Mouse (Mus musculus) neural tube, embryonic 15.5 days (tissue): ENCODE measurements around the gene 1700086D15Rik. TPM values are rescaled to one million over a fixed set of nuclear protein-coding genes. Genes with fewer than 3 reads are reported as not detected.

Experiments used
- polyA plus RNA-seq: library from polyadenylated mRNA; unstranded; fragments of >200 nt; fragmentation: Nextera tagmentation; extraction: Ambion mirVana; gene quantifications from 2 replicates; pipeline ENCODE4 v1.2.1, GENCODE M21; 2015

The 1700086D15Rik gene
- polyA plus RNA-seq, 1 experiment from 2014 or later = 0.14 TPM

Other genes starting within 250 kb of the 1700086D15Rik start
- 30.6 and 32.2 TPM in 2 replicates for gene Elac2, start 180.9 kb downstream of the 1700086D15Rik start, polyA plus RNA-seq
- gene Arhgap44, start 3.1 kb upstream of the 1700086D15Rik start, polyA plus RNA-seq = 18.7 TPM in 2 replicates
- 0.61 and 4.4 TPM in 2 replicates for gene Myocd, start 110.1 kb upstream of the 1700086D15Rik start, polyA plus RNA-seq